Mouse (Mus musculus) forebrain, embryonic 10.5 days (tissue): ENCODE measurements around the gene Tex26. TPM values are rescaled to one million over a fixed set of nuclear protein-coding genes. Genes with fewer than 3 reads are reported as not detected.

Source experiments
- polyA plus RNA-seq: library from polyadenylated mRNA; unstranded; fragments of >200 nt; fragmentation: Nextera tagmentation; extraction: Ambion mirVana; gene quantifications from 2 replicates; pipeline ENCODE4 v1.2.1, GENCODE M21; 2016

Gene Tex26
- polyA plus RNA-seq, 1 experiment from 2014 or later, result 1.5 TPM

Other genes starting within 250 kb of the Tex26 start
- 2.6 and 3.9 TPM in 2 replicates for gene Alox5ap, start 174.9 kb upstream of the Tex26 start, polyA plus RNA-seq
- 0.47 and 0.60 TPM in 2 replicates for gene Medag, start 27.9 kb upstream of the Tex26 start, polyA plus RNA-seq
- not detected in 2 replicates for gene Wdr95, start 89.0 kb downstream of the Tex26 start, polyA plus RNA-seq
- 126 and 138 TPM in 2 replicates for gene Hsph1, start 196.7 kb downstream of the Tex26 start, polyA plus RNA-seq
- gene B3glct, start 238.6 kb downstream of the Tex26 start, polyA plus RNA-seq, result 14.9 and 15.4 TPM in 2 replicates